Mouse (Mus musculus) heart, postnatal 0 days (tissue): ENCODE results near the gene Dusp15. TPM values are rescaled to one million over a fixed set of nuclear protein-coding genes. Genes with fewer than 3 reads are reported as not detected.

ENCODE experiments used
- ATAC-seq: fragments of 200-750 bp; cut with Nextera tagmentation; 2 replicates; pipeline ENCODE4 v1.8.0; 2017; ENCODE audit warnings: low read depth, moderate number of reproducible peaks, moderate library complexity; ENCODE audit not compliant: insufficient read depth
- DNase-seq: peaks from one replicate; pipeline ENCODE4 v3.0.0-alpha.2; 2016; ENCODE audit warnings: low spot score
- H3K27ac ChIP-seq: fragments of 300-500 bp; sonication (generic); 2 replicates; pipeline ENCODE4 v1.5.1; 2014; ENCODE audit warnings: low read depth, mild to moderate bottlenecking
- H3K27me3 ChIP-seq: fragments of 300-500 bp; sonication (generic); 2 replicates; pipeline ENCODE4 v1.6.1; 2014; ENCODE audit warnings: low read length, mixed read lengths; ENCODE audit not compliant: control insufficient read depth, insufficient read depth
- H3K36me3 ChIP-seq: fragments of 300-500 bp; sonication (generic); replicated peaks from 2 replicates; pipeline ENCODE4 v1.6.1; 2014; ENCODE audit warnings: low read length, mixed read lengths; ENCODE audit not compliant: control insufficient read depth, insufficient read depth
- H3K4me1 ChIP-seq: fragments of 300-500 bp; sonication (generic); 2 replicates; pipeline ENCODE4 v1.6.1; 2014; ENCODE audit warnings: antibody characterized with exemption; ENCODE audit not compliant: control insufficient read depth, insufficient read depth
- H3K4me2 ChIP-seq: fragments of 300-500 bp; sonication (generic); 2 replicates; pipeline ENCODE4 v1.6.1; 2014; ENCODE audit warnings: low read depth, mild to moderate bottlenecking, low read length, moderate library complexity
- H3K4me3 ChIP-seq: fragments of 300-500 bp; sonication (generic); 2 replicates; pipeline ENCODE4 v1.5.1; 2014; ENCODE audit warnings: low read depth, low read length
- H3K9ac ChIP-seq: fragments of 300-500 bp; sonication (generic); replicated peaks from 2 replicates; pipeline ENCODE4 v1.6.1; 2014; ENCODE audit warnings: low read depth, low read length, mixed read lengths
- H3K9me3 ChIP-seq: fragments of 300-500 bp; sonication (generic); replicated peaks from 2 replicates; pipeline ENCODE4 v1.6.1; 2016; ENCODE audit warnings: low read length; ENCODE audit not compliant: control insufficient read depth
- CTCF ChIP-seq: IDR thresholded peaks from 2 replicates; pipeline ENCODE4 v1.5.1; 2016; ENCODE audit warnings: antibody characterized with exemption, control low read depth, low read depth
- EP300 ChIP-seq: IDR thresholded peaks from 2 replicates; pipeline ENCODE4 v1.6.1; 2016; ENCODE audit warnings: antibody characterized with exemption, low read depth
- WGBS: fragments of 180-500 bp; shearing (Covaris S2); extraction: QIAGEN DNeasy Blood & Tissue Kit; methylation state at CpG from one replicate; pipeline ENCODE4 v1.1.7; 2014; 5-methylcytosine and 5-hydroxymethylcytosine counted together
- polyA plus RNA-seq: library from polyadenylated mRNA; unstranded; fragments of >200 nt; fragmentation: Nextera tagmentation; extraction: Ambion mirVana; gene quantifications from 2 replicates; pipeline ENCODE4 v1.2.1, GENCODE M21; 2015
- total RNA-seq: library from RNA; depleted of rRNA; stranded (reverse); fragments of >200 nt; gene quantifications from 2 replicates; pipeline ENCODE4 v1.2.3, GENCODE M21; 2014; ENCODE audit warnings: low replicate concordance

The Dusp15 gene
- total and polyA plus RNA-seq, 2 experiments from 2014 or later = not detected

DNA sequence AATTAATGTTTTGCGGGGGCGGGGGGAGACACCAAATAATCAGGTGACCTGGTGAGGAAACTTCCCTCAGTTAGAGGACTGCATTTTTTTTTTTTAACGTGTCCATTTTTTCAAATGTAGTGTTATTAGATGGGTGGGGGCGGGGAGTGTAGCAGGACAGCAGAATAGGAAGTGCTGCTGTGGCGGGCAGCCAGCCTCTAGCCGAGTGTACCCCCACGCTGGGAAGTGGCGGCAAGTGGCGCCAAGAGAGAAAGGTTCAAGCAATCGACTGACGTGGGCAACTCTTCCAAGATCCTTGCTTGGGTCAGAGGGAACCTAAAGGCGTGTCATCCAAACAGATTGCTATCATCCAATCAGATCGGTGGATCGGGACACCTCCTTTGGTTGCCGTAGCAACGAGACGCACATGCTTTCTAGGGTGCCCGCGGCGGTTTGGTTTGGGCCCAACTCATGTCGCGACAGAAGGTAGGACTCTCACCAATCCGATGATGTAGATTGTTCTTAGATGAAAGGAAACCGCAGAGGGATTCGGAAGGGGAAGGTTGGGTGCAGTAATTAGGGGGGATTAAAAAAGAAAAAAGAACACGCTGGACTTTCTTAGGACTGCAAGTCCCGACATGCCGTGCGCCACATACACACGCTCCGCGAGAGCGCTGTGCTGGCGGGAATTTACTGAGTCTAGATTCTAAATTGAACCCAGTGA, 10.7 kb upstream of the Dusp15 start, which contains the start of gene Ttll9:
Gene Ttll9, plus strand, starts transcription at position 395 of the 703 bp plus-strand sequence.
- no peaks in the 10 kb centered on the region for H3K9me3 ChIP-seq
- no peaks in the 10 kb centered on the region for H3K4me1 ChIP-seq
- ATAC-seq (peak; percentile 75), DNase-seq (peak; percentile 45)
- 0 out of 2 replicates have a peak within 1 kb of the TSS, but pooled peaks have one; percentile 16 for H3K9ac ChIP-seq
- WGBS = 2% methylated on average over 34 of the region's 34 CpGs
- H3K27ac ChIP-seq = no peak within 1 kb of the TSS
- H3K4me3 ChIP-seq = peak within 1 kb of the TSS; percentile 51
- H3K4me2 ChIP-seq = peak within 1 kb of the TSS; percentile 61
- H3K36me3 ChIP-seq = no peaks in the 10 kb centered on the region
- TF ChIP-seq CTCF (no peak), EP300 (no peak)
- H3K27me3 ChIP-seq = peaks cover 7% of the 10 kb centered on the region; the same call in 1 of the 2 replicates

DNA sequence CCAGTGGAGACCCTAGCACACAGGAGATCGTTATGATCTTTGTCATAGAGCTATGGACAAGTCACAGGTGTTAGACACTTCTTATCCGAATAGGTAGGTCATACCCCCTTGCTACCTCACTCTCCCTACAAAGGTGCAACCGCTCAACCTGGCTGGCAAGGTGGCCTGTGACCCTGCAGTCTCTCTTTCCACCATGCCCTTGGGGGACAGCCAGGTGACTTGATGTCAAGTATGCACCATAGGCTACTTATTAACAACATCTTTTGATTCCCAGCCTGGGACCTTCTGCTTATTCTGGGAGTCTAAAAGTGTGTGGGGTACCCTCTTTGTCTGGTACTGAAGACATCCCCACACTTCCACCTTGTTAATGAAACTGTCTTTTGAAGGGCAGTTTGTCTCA, 6.6 kb upstream of the Dusp15 start:
- no peak overlapping the region for H3K4me2 ChIP-seq
- H3K9me3 ChIP-seq = no peaks in the 10 kb centered on the region
- ATAC-seq = no peak
- TF ChIP-seq EP300 (no peak), CTCF (no peak)
- 52% methylated on average over 3 of the region's 3 CpGs for WGBS
- no peak overlapping the region for H3K9ac ChIP-seq
- H3K4me1 ChIP-seq = no peaks in the 10 kb centered on the region
- H3K36me3 ChIP-seq = no peaks in the 10 kb centered on the region
- no peak for DNase-seq
- H3K27ac ChIP-seq = no peak overlapping the region
- H3K27me3 ChIP-seq = peaks cover 29% of the 10 kb centered on the region
- no peak overlapping the region for H3K4me3 ChIP-seq

DNA sequence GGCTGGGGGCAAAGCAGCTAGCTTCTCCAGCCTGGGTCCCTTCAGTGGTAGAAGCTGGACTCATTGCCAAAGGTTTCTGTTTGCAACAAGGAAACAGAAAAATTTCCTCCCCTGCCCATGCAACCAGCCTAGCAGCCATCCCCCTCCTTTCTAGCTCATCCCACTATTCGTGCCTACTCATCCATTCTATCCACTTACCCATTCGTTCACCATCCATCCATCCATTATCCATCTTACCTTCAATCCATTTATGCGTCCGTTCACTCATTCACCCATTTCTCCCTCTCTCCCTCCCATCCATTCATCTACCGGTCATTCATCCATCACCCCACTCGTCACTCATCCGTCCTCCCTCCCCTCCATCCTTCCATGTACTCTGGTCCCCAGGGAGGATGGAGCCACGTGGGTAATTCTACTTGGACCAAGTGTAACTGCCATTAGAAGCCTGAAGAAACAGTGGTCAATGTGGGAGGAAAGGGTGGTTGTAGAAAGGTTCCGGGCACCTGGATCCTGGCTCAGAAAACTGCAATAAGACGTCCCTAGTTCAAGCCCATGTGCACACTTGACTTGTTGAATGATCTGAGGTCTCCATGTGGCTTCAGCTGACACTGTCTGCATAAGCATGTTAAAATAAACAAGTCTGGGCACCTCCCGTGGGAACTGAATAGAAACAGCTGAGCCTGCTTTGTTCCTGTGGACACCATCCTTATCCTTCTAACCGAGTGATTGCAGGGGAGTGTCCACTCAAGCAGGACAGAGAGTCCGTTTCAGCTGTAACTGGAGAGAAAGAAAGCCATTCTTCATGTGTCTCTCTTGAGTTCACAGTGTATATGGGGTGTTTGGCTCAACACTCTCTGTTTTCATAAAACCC, 587 bp upstream of the Dusp15 start:
- no peak for ATAC-seq
- no peak for DNase-seq
- Histone ChIP-seq H3K9ac (peak overlapping the region; percentile 52; the same call in 1 of the 2 replicates), H3K27me3 (peaks cover 77% of the 10 kb centered on the region), H3K4me1 (0 out of 2 replicates have a peak, but pooled peaks cover 8% of the 10 kb centered on the region), H3K36me3 (no peaks in the 10 kb centered on the region), H3K4me3 (peak overlapping the region; percentile 61), H3K9me3 (no peaks in the 10 kb centered on the region), H3K4me2 (peak overlapping the region; percentile 99), H3K27ac (no peak overlapping the region)
- 20% methylated on average over 13 of the region's 13 CpGs for WGBS
- TF ChIP-seq EP300 (no peak), CTCF (no peak)

DNA sequence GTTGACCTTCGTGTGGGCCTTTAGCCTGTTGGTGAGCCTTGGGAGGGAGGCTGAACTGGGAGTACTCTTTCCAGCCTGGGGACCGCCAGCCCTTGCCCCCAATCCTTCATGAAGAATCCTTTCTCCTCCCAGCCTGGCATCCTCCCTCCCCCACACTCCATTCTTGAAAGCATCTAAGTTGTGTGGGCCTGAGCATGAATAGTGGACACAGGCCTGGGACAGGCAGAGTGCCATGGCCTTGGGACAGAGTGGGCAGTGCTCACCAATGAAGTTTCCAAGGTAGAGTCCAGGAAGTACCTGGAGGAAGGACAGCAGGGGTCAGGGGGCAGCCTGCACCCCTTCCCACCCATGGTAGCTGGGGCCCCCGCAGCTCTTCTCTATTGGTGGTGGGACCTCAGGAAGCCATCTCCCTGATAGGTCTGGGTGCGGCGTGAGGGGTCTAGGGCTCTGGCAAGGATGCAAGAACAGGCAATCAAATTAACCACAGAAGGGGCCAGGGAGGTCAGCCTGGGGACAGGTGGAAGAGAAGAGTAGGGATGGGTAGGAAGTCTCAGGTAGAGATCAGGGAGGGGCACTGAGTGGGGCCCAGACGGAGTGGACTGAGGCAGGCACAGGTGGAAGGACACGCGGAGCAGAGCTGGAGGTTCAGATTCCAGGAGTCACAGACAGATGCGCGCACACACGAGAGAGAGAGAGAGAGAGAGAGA, 987 bp downstream of the Dusp15 start:
- Histone ChIP-seq H3K27me3 (peaks cover 87% of the 10 kb centered on the region), H3K9ac (no peak overlapping the region), H3K27ac (no peak overlapping the region), H3K4me2 (peak overlapping the region; percentile 99), H3K9me3 (no peaks in the 10 kb centered on the region), H3K4me1 (0 out of 2 replicates have a peak, but pooled peaks cover 8% of the 10 kb centered on the region), H3K4me3 (peak overlapping the region; percentile 61; the same call in 1 of the 2 replicates), H3K36me3 (no peaks in the 10 kb centered on the region)
- ATAC-seq (no peak), DNase-seq (no peak)
- WGBS = 34% methylated on average over 11 of the region's 11 CpGs
- no peak for TF ChIP-seq EP300
- no peak for TF ChIP-seq CTCF

DNA sequence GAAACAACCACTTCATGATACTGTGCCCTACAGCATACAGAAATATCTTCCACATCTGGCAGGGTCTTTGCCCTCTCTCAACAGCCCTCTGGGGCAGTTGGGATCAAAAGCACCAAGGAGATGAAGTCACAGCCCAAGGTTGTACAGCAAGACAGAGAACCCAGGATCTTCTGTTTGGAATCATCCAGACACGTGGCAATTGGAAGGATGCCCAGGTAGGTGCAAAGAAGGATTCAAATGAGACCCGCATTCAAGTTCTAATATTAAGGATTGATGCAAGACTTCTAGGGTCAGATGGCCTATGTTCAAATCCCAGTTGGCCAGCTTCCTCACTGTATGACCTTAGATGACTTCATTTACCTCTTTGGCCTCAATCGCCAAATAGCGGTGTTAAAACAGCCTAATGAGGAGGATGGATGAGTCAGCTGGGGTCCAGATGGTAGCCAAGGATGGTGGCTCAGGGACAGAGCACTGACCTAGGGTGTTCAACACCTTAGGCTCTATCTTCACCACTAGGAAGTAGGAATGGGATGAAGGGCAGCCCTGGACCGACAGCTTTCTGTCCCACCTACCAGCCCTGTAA, 3.0 kb downstream of the Dusp15 start:
- Histone ChIP-seq H3K4me3 (no peak overlapping the region), H3K9me3 (no peaks in the 10 kb centered on the region), H3K9ac (no peak overlapping the region), H3K36me3 (no peaks in the 10 kb centered on the region), H3K4me1 (0 out of 2 replicates have a peak, but pooled peaks cover 8% of the 10 kb centered on the region), H3K4me2 (no peak overlapping the region), H3K27ac (no peak overlapping the region), H3K27me3 (peaks cover 92% of the 10 kb centered on the region)
- TF ChIP-seq EP300 (no peak), CTCF (no peak)
- WGBS = 76% methylated on average over 5 of the region's 5 CpGs
- DNase-seq (no peak), ATAC-seq (no peak)
